Mouse (Mus musculus): ENCODE results near the gene Entpd7. TPM values are rescaled to one million over a fixed set of nuclear protein-coding genes. Genes with fewer than 3 reads are reported as not detected.

The Entpd7 gene
- 2.4 and 2.5 TPM in 2 replicates for polyA plus RNA-seq (2012; rRNA removed)

DNA sequence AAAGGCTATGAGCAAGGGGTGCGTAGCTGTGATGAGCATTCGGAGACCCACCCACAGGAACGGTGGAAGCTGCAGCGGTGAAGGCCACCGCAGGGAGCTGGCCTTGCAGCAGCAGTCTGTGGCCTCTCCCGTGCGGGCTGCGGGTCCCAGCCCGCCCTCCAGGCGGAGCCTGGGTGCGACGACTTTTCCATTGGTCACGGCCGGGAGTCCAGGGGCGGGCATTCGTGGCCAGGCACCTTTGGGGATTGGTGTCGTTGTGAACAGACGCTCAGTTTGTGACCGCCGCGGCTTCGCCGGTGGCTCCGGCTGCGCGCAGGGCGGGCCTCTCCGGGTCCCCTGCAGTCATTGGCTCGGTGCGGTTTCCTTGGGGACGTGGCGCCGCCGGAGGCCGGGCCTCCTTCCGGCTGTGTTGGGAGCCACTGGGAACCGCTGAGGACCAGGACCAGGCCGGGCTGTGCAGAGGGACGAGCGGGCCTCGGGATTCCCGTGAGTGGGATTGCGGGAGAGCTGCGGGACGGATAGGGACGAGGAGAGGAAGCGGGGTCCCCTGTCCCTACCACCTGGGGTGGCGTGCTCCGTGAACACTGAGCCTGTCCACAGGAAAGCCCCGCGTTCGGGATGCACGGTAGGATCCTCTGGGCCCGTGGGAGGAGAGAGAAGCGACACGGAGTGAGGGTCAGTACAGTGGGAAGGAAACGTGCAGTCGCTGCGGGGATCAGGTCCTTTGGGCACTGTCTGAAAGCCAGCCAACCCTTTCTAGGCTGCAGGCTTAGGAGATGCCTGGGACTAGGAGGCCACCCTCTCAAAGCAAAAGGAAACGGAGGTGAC is at the start of gene Entpd7:
Gene Entpd7, plus strand, starts transcription at position 254 of the 828 bp plus-strand sequence.

GRCm38 (mm10) chr19:43674730-43675524 is 14.5 kb upstream of the Entpd7 start, which contains the start of gene Slc25a28:
Gene Slc25a28 (minus strand): TSS chr19:43674881.

GRCm38 (mm10) chr19:43752489-43753225 is 63.2 kb downstream of the Entpd7 start, which contains the start of the genes Cutc and Cox15:
Gene Cutc (plus strand): TSS chr19:43752996.
Gene Cox15 (minus strand): TSS chr19:43753000.

DNA sequence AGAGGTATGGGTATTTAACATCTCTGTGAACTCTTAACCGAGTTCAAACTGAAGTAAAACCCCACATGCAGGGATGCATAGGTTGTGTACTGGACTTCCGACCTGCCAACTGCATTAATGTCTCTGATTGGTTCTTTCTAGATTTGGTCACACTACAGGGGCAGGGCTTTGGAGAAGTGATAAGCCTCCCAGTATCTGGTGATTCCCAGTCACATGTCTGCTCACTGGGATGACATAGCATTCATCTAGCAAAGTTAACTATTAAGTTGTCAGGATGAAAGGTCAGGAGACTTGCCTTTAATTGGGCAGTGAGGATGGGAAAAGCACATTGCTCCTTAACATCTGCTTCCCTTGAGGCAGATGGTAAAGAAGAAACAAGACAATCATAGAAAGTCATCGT is 92.5 kb downstream of the Entpd7 start, which contains the start of gene Abcc2:
Gene Abcc2, plus strand, starts transcription at position 213 of the 400 bp plus-strand sequence.

Other genes with a start within 250 kb of the Entpd7 start
- 0.09 and 0.28 TPM in 2 replicates for gene Cnnm1, start 249.2 kb upstream of the Entpd7 start, polyA plus RNA-seq (2012; rRNA removed)
- gene Got1, start 165.1 kb upstream of the Entpd7 start, polyA plus RNA-seq (2012; rRNA removed) = 25.9 and 31.1 TPM in 2 replicates
- gene Nkx2-3, start 77.3 kb upstream of the Entpd7 start, polyA plus RNA-seq (2012; rRNA removed) = 1.1 and 1.7 TPM in 2 replicates
- gene Slc25a28, start 14.8 kb upstream of the Entpd7 start, polyA plus RNA-seq (2012; rRNA removed) = 27.3 and 32.5 TPM in 2 replicates
- gene Cutc, start 63.3 kb downstream of the Entpd7 start, polyA plus RNA-seq (2012; rRNA removed) = 1.2 and 1.6 TPM in 2 replicates
- gene Cox15, start 63.3 kb downstream of the Entpd7 start, polyA plus RNA-seq (2012; rRNA removed) = 5.1 and 5.2 TPM in 2 replicates
- 0.02 and 0.18 TPM in 2 replicates for gene Abcc2, start 92.5 kb downstream of the Entpd7 start, polyA plus RNA-seq (2012; rRNA removed)

All from stomach, adult 2 months (tissue).